Comparison of ENCODE assay signal across 8 mouse cellular contexts in genomic region chr1:39935616-39936015, GRCm38 (mm10). TPM values are rescaled to one million over a fixed set of nuclear protein-coding genes. Genes with fewer than 3 reads are reported as not detected.
DNase-seq lines count a peak whose midpoint lies in the region; ATAC-seq lines count a peak whose summit lies in the region.

No protein-coding gene starts in this region.

- DNase-seq in heart, adult 8-10 months (ENCODE audit: low spot score), result no peak
- DNase-seq in R1 (ENCODE audit: low read depth, low spot score), result peak; percentile 66
- no peak for DNase-seq in hindbrain, embryonic 10.5 days (ENCODE audit: low spot score)
- DNase-seq in yolk sac, embryonic 10.5 days (ENCODE audit: low spot score), result no peak
- no peak for DNase-seq in right cerebral cortex, postnatal 4 days
- no peak for DNase-seq in right cerebral cortex, adult 2 months (ENCODE audit: low spot score in 2 of 2)

- H3K9me3 ChIP-seq in heart, embryonic 16.5 days (replicated peaks; ENCODE audit: control insufficient read depth, low read length), result no peaks in the 10 kb centered on the region
- no peaks in the 10 kb centered on the region for H3K9me3 ChIP-seq in hindbrain, embryonic 10.5 days
- no peaks in the 10 kb centered on the region for H3K9me3 ChIP-seq in midbrain, embryonic 12.5 days

- no peaks in the 10 kb centered on the region for H3K27me3 ChIP-seq in heart, embryonic 16.5 days (ENCODE audit: control insufficient read depth, insufficient read depth, low read length)
- H3K27me3 ChIP-seq in hindbrain, embryonic 10.5 days (ENCODE audit: insufficient read depth, poor library complexity, severe bottlenecking), result no peaks in the 10 kb centered on the region
- no peaks in the 10 kb centered on the region for H3K27me3 ChIP-seq in midbrain, embryonic 12.5 days

- H3K4me2 ChIP-seq in heart, embryonic 16.5 days (ENCODE audit: low read depth, low read length), result peak overlapping the region; percentile 68
- H3K4me2 ChIP-seq in midbrain, embryonic 12.5 days (replicated peaks), result peak overlapping the region; percentile 50

- 7% methylated on average over 9 of the region's 10 CpGs for WGBS in heart, embryonic 16.5 days
- WGBS in hindbrain, embryonic 10.5 days, result under 1% methylated on average over 10 of the region's 10 CpGs
- WGBS in midbrain, embryonic 12.5 days, result under 1% methylated on average over 6 of the region's 10 CpGs

- H3K9ac ChIP-seq in heart, embryonic 16.5 days (ENCODE audit: low read length), result peak overlapping the region; percentile 61
- H3K9ac ChIP-seq in midbrain, embryonic 12.5 days (replicated peaks), result peak overlapping the region; percentile 32

- no peaks in the 10 kb centered on the region for H3K36me3 ChIP-seq in heart, embryonic 16.5 days (ENCODE audit: control insufficient read depth, insufficient read depth)
- H3K36me3 ChIP-seq in hindbrain, embryonic 10.5 days, result peaks cover 25% of the 10 kb centered on the region; the same call in 1 of the 2 replicates
- 0 out of 2 replicates have a peak, but pooled peaks cover 12% of the 10 kb centered on the region for H3K36me3 ChIP-seq in midbrain, embryonic 12.5 days

- peaks cover 81% of the 10 kb centered on the region for H3K4me1 ChIP-seq in heart, embryonic 16.5 days (ENCODE audit: control insufficient read depth, insufficient read depth, low read length)
- peaks cover 97% of the 10 kb centered on the region for H3K4me1 ChIP-seq in hindbrain, embryonic 10.5 days (replicated peaks)
- peaks cover 94% of the 10 kb centered on the region for H3K4me1 ChIP-seq in midbrain, embryonic 12.5 days

- no peak for ATAC-seq in heart, embryonic 16.5 days (replicated peaks; ENCODE audit: extremely low read depth, insufficient read depth, low FRiP score)
- ATAC-seq in midbrain, embryonic 12.5 days (ENCODE audit: low FRiP score, low read depth), result no peak

- H3K27ac ChIP-seq in heart, embryonic 16.5 days (ENCODE audit: low read length), result peak overlapping the region; percentile 18; the same call in 1 of the 2 replicates
- no peak overlapping the region for H3K27ac ChIP-seq in hindbrain, embryonic 10.5 days
- no peak overlapping the region for H3K27ac ChIP-seq in midbrain, embryonic 12.5 days (replicated peaks)

- peak overlapping the region; percentile 51 for H3K4me3 ChIP-seq in heart, embryonic 16.5 days (ENCODE audit: low read length)
- H3K4me3 ChIP-seq in hindbrain, embryonic 10.5 days, result peak overlapping the region; percentile 54
- H3K4me3 ChIP-seq in midbrain, embryonic 12.5 days, result peak overlapping the region; percentile 28

RNA-seq across cellular contexts. Expression of gene Map4k4, which starts 34.9 kb away (rescaled TPM):
- polyA plus RNA-seq in heart, embryonic 16.5 days (2015; fragmentation: Nextera tagmentation; extraction: Ambion mirVana), result 14.7 and 23.8 TPM in 2 replicates
- total RNA-seq in heart, adult 8-10 months (2022), result 100 to 1,000 TPM in 3 of 4 experiments, 10 to 100 TPM in 1; 98.5 to 135 (median 109) TPM
- polyA plus RNA-seq in hindbrain, embryonic 10.5 days (2016; fragmentation: Nextera tagmentation; extraction: Ambion mirVana), result 38.5 and 40.1 TPM in 2 replicates
- polyA plus RNA-seq in midbrain, embryonic 12.5 days (2016; fragmentation: Nextera tagmentation; extraction: Ambion mirVana), result 68.8 and 71.5 TPM in 2 replicates
